Mouse (Mus musculus): Measurements from ENCODE around the gene Cep170b. TPM values are rescaled to one million over a fixed set of nuclear protein-coding genes. Genes with fewer than 3 reads are reported as not detected.

Cep170b gene
- 13.5 and 57.5 TPM in 2 replicates for polyA plus RNA-seq (2012; rRNA removed; ENCODE audit: low replicate concordance)

DNA sequence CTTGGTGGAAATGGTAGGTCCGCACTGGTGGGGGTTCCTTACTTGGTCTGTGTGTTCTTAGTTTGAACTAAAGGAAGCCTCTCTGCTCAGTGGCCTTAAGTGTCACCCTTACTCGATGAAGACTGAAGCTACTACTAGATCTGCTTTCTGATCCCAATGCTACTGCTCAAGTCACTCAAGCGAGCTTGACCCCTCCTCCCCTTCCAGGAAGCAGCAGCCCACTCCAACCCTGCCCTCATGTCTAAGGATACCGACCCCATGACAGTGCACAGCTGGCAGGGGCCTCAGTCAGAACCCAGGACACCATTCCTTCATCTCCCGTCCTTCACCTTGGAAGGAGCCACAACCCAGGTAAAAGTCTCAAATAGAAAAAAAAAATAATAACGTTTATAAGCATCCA lies at the start of gene Cep170b:
Gene Cep170b (plus strand): TSS at position 240 of the 400 bp plus-strand sequence.

DNA sequence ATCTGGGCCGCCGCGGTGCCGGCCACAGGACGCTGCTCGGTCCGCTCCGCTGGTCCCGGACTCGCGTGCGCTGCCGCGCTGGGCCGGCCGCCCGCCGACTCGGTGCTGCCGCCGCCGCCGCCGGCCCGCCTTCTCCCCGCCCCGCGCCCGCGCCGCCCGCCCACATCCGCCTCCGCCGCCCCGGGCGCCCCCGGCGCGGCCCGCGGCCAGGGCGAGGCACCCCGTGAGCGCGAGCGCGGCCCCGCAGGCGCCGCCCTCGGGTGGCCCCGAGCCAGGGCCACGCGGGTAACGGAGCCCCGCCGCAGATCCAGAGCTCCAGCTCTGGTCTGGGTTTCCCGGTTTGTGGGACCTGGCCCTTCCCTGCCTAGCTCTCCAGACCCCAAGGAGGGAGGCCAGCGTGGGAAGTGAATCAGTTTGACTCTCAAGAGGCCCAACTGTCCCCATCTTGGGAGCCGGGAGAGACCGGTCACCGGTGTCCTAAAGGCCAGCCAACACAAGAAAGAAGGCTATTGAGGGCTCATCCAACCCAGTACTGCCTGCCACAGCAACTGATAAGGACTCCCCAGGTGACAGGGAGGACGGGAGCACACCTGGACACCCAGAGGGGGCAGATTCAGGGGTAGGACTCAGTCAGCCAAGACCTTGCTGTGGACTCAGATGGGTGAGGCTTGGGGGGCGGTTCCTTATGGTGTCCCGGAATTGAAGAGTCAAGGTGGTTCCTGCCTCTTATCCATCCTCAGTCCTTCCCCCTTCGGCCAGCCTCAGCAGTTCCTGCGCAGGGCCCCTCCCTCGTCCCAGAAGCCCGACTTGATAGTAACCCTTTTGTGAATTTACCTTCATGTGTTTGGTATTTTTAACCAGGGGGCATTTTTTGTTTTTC lies 45.9 kb upstream of the Cep170b start, which contains the start of gene Akt1:
Gene Akt1 (minus strand): TSS at position 753 of the 880 bp plus-strand sequence.

DNA sequence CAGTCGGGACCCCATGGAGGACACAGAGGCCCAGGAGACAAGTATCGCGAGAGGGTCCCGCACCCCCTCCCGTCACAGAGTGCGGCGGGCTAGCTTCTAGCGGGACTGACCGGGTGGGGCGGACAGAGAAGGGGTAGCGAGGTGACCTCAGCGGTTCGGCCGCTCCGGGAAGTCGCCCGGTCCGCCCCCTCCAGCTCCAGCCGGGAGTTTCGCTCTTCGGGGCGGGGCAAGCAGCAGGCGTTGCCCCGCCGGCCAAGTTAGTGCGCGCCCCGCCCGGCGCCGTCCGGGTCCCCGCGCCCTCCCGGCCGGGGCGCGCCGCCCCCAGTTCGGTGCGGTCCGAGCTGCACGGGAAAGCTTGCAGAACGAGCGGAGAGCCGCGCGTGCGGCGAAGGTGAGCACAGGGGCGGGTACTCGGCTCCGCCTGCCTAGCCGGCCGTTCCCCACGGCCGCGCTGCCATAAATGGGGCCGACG lies 41.7 kb upstream of the Cep170b start, which contains the start of gene Zbtb42:
Gene Zbtb42 (plus strand): TSS at position 274 of the 472 bp plus-strand sequence.

GRCm38 (mm10) chr12:112760154-112760926 lies 40.1 kb downstream of the Cep170b start, which contains the start of gene Pld4:
TSS of gene Pld4 (plus strand) at chr12:112760655.

Other genes with a start within 250 kb of the Cep170b start
- 206 and 328 TPM in 2 replicates for gene A530016L24Rik, start 231.0 kb upstream of the Cep170b start, polyA plus RNA-seq (2012; rRNA removed; ENCODE audit: low replicate concordance)
- 0.46 and 1.2 TPM in 2 replicates for gene Tmem179, start 203.7 kb upstream of the Cep170b start, polyA plus RNA-seq (2012; rRNA removed; ENCODE audit: low replicate concordance)
- gene Inf2, start 131.7 kb upstream of the Cep170b start, polyA plus RNA-seq (2012; rRNA removed; ENCODE audit: low replicate concordance) = 41.8 and 55.4 TPM in 2 replicates
- gene Adssl1, start 100.4 kb upstream of the Cep170b start, polyA plus RNA-seq (2012; rRNA removed; ENCODE audit: low replicate concordance) = 3.8 and 4.1 TPM in 2 replicates
- gene Siva1, start 75.8 kb upstream of the Cep170b start, polyA plus RNA-seq (2012; rRNA removed; ENCODE audit: low replicate concordance) = 29.3 and 62.9 TPM in 2 replicates
- 114 and 224 TPM in 2 replicates for gene Akt1, start 45.6 kb upstream of the Cep170b start, polyA plus RNA-seq (2012; rRNA removed; ENCODE audit: low replicate concordance)
- gene Zbtb42, start 41.6 kb upstream of the Cep170b start, polyA plus RNA-seq (2012; rRNA removed; ENCODE audit: low replicate concordance) = 7.7 and 19.2 TPM in 2 replicates
- gene Pld4, start 40.2 kb downstream of the Cep170b start, polyA plus RNA-seq (2012; rRNA removed; ENCODE audit: low replicate concordance) = 79.4 and 110 TPM in 2 replicates
- gene Ahnak2, start 82.2 kb downstream of the Cep170b start, polyA plus RNA-seq (2012; rRNA removed; ENCODE audit: low replicate concordance) = 16.4 and 31.6 TPM in 2 replicates
- 2.2 and 7.1 TPM in 2 replicates for gene Clba1, start 88.5 kb downstream of the Cep170b start, polyA plus RNA-seq (2012; rRNA removed; ENCODE audit: low replicate concordance)
- gene Cdca4, start 109.0 kb downstream of the Cep170b start, polyA plus RNA-seq (2012; rRNA removed; ENCODE audit: low replicate concordance) = 11.3 and 32.5 TPM in 2 replicates
- 6.0 and 8.0 TPM in 2 replicates for gene Gpr132, start 147.8 kb downstream of the Cep170b start, polyA plus RNA-seq (2012; rRNA removed; ENCODE audit: low replicate concordance)
- 36.0 and 44.3 TPM in 2 replicates for gene Jag2, start 209.3 kb downstream of the Cep170b start, polyA plus RNA-seq (2012; rRNA removed; ENCODE audit: low replicate concordance)
- gene Nudt14, start 221.7 kb downstream of the Cep170b start, polyA plus RNA-seq (2012; rRNA removed; ENCODE audit: low replicate concordance) = 36.9 and 40.6 TPM in 2 replicates

Data from subcutaneous adipose tissue, adult 2 months (tissue).